Mouse (Mus musculus) heart, postnatal 4 days (tissue): ENCODE measurements around the gene Fgfr2. TPM values are rescaled to one million over a fixed set of nuclear protein-coding genes. Genes with fewer than 3 reads are reported as not detected.
A peak's percentile ranks its signal among the peaks of the same experiment; 100 is the strongest.

Experiments used
- DNase-seq: peaks from one replicate; pipeline ENCODE4 v3.0.0; 2021
- total RNA-seq, 2 experiments: library from RNA; stranded (reverse); gene quantifications; 2 replicates each; pipeline ENCODE4 v1.2.3; 2021

Gene Fgfr2
- total RNA-seq, 2 experiments from 2014 or later: 10.2 to 10.6 TPM

DNA sequence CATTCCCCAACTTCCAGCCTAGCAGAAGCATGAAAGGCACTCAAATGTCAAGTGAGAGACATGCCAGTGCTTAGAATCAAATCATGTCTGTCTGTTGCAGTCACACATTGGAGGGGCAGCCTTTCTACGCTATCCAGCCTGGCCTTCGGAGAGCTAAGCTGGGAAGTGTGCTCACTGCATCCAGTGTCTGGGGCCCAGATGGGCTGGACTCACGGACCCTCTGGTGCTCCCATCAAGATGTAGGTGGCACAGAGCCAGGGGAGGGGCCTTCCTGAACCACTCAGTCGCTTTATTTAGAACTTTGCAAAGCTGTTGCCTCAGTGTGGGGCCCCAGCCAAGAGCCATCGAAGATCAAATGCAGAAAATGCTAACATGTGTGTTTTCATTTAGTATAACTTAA is 2135.0 kb downstream of the Fgfr2 start:
- peak; percentile 69 for DNase-seq

DNA sequence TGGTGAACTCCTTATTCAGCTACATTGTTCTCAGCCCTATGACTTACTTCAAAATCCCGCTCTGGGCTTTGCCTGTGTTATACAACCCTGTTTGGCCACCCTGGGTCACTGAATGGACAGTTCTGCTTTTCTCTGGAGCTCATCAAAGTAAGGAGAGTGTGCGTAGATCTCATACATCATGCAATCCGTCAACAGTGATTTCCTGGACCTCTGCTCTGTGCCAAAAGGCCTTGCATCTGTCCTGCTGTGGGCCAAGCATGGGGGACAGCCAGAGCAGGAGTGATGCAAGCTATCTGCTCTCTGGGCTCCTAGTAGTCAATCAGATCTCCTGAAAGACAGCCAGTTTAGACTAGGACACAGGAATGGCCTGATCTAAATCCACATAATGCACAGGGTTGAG is 2137.4 kb downstream of the Fgfr2 start:
- no peak for DNase-seq

DNA sequence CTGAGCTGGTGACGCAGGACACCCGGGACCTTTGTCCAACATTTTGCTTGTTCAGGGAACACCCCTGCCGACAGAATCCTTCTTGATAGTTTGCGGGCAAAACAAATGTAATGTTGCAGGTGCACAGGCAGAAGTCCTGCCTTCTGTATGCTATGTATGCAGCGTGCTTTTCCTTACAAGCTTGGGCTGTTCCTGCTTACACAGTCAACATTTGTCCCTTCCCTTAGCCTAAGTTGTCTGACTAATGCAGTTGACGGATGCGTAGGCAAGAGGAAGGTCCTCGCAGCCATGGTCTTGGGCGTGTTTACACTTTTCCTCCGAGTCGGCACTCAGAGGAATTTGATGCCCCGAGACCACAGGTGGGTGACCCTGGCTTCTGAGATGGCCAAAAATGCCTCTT is 2138.0 kb downstream of the Fgfr2 start:
- no peak for DNase-seq

- no peak for DNase-seq
Measured at GRCm38 (mm10) chr7:130984294-130984693, 2138.9 kb downstream of the Fgfr2 start.

DNA sequence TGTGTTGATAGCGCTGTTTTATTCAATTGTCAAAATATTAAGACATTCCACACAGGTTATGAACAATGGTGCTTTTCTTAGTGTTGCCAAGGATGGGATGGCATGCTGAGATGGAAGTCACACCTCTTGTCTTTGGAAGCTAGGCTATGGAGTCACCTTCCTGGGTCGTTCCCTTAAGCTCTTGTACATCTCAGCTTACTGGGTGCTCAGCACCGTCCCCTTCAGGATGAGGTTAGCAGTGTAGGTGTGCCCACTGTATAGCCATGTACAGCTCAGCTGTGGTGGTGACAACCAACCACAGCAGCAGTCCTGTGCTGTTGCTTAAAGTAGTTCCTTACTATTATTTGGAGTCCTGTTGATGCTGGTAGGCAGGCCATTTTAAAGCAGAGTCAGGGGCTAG is 2140.3 kb downstream of the Fgfr2 start:
- no peak for DNase-seq

- DNase-seq: peak; percentile 29
Measured at GRCm38 (mm10) chr7:130982371-130982770, 2140.8 kb downstream of the Fgfr2 start.

GRCm38 (mm10) chr7:130980130-130980529 is 2143.0 kb downstream of the Fgfr2 start:
- no peak for DNase-seq

DNA sequence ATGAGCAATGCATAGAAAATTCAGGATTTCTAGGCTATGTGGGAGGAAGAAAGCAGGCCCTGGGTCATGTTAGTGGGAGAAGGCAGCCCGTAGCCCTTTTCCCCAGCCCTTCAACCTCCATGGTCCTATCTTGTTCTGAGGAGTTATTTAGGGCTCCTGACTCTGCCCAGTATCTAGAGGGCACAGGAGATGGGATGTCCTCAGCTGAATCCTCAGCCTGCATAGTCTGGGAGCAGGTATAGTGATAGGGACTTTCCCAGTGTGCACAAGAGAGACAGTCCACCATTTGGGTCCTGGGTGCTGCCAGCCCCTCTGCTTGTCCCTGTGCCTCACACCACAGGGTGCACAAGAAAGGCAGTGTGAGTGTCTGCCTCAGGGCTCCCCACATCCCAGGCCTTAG is 2144.6 kb downstream of the Fgfr2 start:
- no peak for DNase-seq

- DNase-seq: peak; percentile 97
Measured at GRCm38 (mm10) chr7:130977794-130978521, 2145.2 kb downstream of the Fgfr2 start.

DNA sequence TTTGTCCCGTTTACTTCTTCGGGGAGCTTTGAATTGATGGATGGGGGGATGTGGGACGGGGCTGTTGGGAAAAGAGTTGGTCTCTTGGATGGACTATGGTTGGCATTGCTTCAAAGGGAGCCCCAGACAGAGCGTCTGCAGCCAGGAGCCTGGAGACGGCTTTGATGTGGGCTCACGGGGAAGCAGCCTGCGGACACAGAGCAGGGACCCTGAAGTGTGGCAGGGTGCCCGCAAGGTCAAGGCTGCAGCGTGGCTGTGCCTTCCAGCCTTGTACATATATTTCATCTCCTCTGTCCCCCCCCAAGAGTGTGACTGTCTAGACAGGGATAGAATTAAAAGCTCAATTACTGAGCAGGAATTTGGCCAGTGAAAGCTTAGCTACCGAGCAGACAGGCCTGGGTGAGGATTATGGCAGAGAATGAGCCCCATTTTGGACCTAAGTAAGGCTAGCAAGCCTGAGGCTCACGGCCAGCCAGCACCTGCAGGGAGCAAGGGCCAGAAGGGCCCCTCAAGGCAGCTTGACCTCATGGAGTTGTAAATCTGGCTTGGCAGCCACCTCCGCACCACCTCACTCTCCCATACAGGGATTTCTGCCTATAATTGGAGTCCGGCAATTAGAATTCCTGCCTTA is 2146.7 kb downstream of the Fgfr2 start:
- no peak for DNase-seq

GRCm38 (mm10) chr7:130972767-130973166 is 2150.4 kb downstream of the Fgfr2 start:
- DNase-seq: no peak

DNA sequence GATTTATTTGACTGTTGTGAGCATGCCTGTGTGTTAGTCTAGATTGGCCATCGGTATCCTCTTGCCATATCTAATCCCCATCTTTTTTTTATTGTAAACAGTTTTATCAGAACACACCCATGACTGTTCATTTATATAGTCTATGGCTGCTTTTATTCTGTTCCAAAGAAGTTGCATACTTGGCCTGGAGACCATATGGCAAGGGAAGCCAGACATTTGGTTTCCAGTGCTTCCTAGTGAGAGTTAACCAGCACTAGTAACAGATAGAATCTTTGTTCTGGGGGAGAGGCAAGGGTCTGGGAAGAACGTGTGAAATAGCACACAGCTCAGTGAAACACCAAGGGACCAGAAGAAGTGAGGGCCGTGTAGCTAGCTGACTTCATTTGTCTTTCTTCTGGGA is 2153.6 kb downstream of the Fgfr2 start:
- DNase-seq: no peak

GRCm38 (mm10) chr7:130969076-130969475 is 2154.1 kb downstream of the Fgfr2 start:
- DNase-seq: no peak

DNA sequence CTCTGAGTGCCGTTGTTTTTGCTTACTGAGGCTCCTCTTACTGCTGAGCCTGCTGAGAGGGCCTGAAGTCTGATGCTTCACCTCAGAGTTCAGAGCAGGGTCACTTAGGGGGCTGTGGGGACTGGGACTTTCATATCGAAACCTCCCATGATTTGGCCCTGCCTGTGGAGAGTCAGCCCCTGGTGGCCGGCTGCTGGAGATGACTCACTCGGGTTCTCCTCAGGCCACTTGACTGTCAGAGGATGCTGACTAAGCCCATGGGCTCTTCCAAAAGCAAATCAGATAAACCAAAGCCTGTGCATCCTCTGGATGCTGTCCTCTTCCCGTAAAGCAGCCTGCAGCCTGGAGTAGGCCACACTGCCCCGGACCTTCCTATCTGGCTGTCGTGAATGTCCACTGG is 2154.6 kb downstream of the Fgfr2 start:
- DNase-seq: peak; percentile 68

GRCm38 (mm10) chr7:130967901-130968300 is 2155.2 kb downstream of the Fgfr2 start:
- no peak for DNase-seq

DNA sequence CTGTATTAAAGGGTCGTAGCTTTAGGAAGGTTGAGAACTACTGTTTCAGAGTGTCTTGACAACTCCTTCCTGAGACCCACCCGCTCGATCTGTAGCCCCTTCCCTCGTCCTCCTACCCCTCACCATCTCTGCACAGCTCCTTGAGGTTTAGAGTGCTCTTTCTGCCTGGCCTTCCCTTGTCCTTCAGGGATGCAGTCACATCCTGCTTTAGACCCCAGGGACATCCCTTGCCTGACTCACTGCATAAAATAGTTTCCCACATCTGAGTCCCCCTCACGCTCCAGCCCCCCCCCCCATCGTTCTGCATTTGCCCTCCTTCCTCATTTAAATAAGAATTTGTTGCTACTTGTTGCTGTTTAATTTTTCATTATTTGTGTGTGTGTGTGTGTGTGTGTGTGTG is 2156.3 kb downstream of the Fgfr2 start:
- DNase-seq: no peak

- DNase-seq: no peak
Measured at GRCm38 (mm10) chr7:130966451-130966850, 2156.7 kb downstream of the Fgfr2 start.

- peak; percentile 64 for DNase-seq
Measured at GRCm38 (mm10) chr7:130965909-130966365, 2157.2 kb downstream of the Fgfr2 start.

DNA sequence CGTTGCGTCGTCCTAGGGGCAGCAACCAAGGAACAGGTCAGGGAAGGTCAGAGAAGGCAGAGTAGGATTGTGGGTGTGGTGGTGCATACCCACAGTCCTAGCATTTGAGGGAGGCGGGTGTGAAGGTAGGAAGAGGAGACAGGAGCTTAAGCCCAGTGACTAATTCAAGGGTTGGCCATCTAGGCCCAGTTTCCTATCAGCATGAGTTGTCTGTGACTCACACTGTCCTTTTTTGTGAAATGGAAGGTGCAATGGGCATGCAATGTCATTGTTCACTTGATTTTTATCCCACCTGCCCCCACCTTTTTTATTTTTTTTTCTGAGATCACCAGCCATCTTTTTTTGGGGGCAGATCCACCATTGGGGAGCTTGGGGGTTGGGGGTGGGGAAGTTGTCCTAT is 2157.8 kb downstream of the Fgfr2 start:
- DNase-seq: no peak

GRCm38 (mm10) chr7:130964686-130965085 is 2158.5 kb downstream of the Fgfr2 start:
- peak; percentile 93 for DNase-seq

GRCm38 (mm10) chr7:130961429-130961828 is 2161.7 kb downstream of the Fgfr2 start:
- DNase-seq: no peak

- DNase-seq: peak; percentile 84
Measured at GRCm38 (mm10) chr7:130959868-130960267, 2163.3 kb downstream of the Fgfr2 start.

- no peak for DNase-seq
Measured at GRCm38 (mm10) chr7:130958551-130958950, 2164.6 kb downstream of the Fgfr2 start.

GRCm38 (mm10) chr7:130954177-130954601 is 2169.0 kb downstream of the Fgfr2 start:
- no peak for DNase-seq
